Mouse (Mus musculus) C2C12 (cell line): ENCODE data around the gene Hspa1l.

Experiments
- CTCF ChIP-seq: IDR thresholded peaks from one replicate; pipeline ENCODE4 v1.5.1; 2011; ENCODE audit not compliant: control insufficient read depth, insufficient read depth, insufficient read length
- MYOD1 ChIP-seq: IDR thresholded peaks from one replicate; pipeline ENCODE4 v1.6.1; 2011; ENCODE audit warnings: low read depth; ENCODE audit not compliant: control insufficient read depth, insufficient read length
- MYOG ChIP-seq: IDR thresholded peaks from one replicate; pipeline ENCODE4 v1.6.1; 2011; ENCODE audit not compliant: control insufficient read depth, insufficient read length; ENCODE audit errors: extremely low read depth

DNA sequence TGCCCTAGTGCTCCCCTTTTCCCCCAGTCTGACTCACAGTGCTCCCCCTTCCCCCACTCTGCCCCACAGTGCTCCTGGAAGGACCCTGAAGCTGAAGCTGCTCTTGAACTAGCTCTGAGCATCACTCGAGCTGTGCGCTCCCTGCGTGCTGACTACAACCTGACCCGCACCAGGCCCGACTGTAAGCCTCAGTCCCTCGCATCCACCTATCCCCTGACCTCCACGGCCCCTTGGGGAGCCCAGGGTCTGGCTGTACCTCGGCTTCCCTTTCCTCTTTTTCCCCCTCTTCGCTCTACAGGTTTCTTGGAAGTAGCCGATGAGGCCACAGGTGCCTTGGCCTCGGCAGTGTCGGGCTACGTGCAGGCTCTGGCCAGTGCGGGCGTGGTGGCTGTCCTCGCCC, 42.8 kb downstream of the Hspa1l start:
- TF ChIP-seq CTCF: no peak
- no peak for TF ChIP-seq MYOG
- no peak for TF ChIP-seq MYOD1
